Mouse (Mus musculus) olfactory bulb, adult 2 months (tissue): ENCODE results near the gene Fcrlb.

Experiments used
- CTCF ChIP-seq: fragments of 200-500 bp; IDR thresholded peaks from 2 replicates; pipeline ENCODE4 v1.5.1; 2012; ENCODE audit warnings: low read depth, mild to moderate bottlenecking, low read length, moderate library complexity; ENCODE audit not compliant: insufficient read depth
- POLR2A ChIP-seq: fragments of 200-500 bp; IDR thresholded peaks from 2 replicates; pipeline ENCODE4 v1.6.1; 2012; ENCODE audit warnings: mild to moderate bottlenecking, low read depth, low read length, moderate library complexity; ENCODE audit not compliant: insufficient read depth

GRCm38 (mm10) chr1:170862435-170862717 lies 50.4 kb downstream of the Fcrlb start:
- TF ChIP-seq CTCF, result no peak
- TF ChIP-seq POLR2A, result no peak
